Mouse (Mus musculus) retina, postnatal 1 day (tissue): Measurements from ENCODE around the gene 2700081O15Rik.
"Not testable (repeated sequence)": the region's sequence is repeated elsewhere in the genome, so short reads cannot be mapped to it uniquely, and the experiment has no call there.

Source experiments
- DNase-seq: peaks from one replicate; pipeline ENCODE4 v3.0.0-alpha.2; 2012

The 2700081O15Rik gene

GRCm38 (mm10) chr19:7416834-7417735 is at the start of gene 2700081O15Rik:
2700081O15Rik (plus strand) TSS chr19:7417625.
- peak; percentile 91 for DNase-seq

DNA sequence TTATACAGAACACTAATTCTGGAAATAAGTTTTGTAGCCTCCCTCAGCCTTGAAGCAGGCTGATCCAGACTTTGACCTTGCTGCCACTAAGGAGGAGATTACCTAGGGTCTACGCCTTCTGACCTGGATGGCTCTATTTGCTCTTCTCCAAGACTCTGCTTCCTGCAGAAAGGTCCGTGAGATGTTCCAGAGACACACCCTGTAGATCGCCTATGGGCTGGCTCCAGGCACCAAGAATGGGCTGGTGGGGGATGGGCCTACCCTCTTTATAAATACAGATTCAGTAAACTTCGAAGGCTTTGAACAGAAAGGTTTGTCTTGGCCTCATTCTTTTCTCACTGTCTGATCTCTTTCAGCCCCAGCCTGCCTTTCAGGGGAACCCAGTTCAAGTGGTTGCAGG is 48.0 kb upstream of the 2700081O15Rik start:
- not testable (repeated sequence) for DNase-seq

GRCm38 (mm10) chr19:7374491-7374890 is 42.9 kb upstream of the 2700081O15Rik start:
- DNase-seq = no peak

GRCm38 (mm10) chr19:7377639-7378038 is 39.8 kb upstream of the 2700081O15Rik start:
- DNase-seq = no peak

DNA sequence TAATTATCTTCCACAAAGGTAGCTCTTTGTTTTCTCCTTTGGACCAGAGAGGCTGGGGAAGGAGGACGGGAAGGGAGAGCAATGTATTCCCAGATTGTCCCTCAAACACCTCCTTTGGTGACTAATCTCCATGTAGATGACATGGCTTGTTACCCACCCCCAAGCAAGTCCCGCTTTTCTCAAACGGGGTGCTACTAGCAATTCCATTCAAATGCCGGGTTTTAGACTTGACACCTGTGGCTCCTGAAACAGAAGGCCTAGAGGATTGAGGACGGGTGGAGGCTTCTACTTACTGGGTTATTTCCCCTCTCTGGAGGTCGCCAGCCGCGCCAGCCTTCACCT is 35.5 kb upstream of the 2700081O15Rik start:
- DNase-seq = no peak

GRCm38 (mm10) chr19:7382248-7382902 is 35.0 kb upstream of the 2700081O15Rik start:
- peak; percentile 81 for DNase-seq

DNA sequence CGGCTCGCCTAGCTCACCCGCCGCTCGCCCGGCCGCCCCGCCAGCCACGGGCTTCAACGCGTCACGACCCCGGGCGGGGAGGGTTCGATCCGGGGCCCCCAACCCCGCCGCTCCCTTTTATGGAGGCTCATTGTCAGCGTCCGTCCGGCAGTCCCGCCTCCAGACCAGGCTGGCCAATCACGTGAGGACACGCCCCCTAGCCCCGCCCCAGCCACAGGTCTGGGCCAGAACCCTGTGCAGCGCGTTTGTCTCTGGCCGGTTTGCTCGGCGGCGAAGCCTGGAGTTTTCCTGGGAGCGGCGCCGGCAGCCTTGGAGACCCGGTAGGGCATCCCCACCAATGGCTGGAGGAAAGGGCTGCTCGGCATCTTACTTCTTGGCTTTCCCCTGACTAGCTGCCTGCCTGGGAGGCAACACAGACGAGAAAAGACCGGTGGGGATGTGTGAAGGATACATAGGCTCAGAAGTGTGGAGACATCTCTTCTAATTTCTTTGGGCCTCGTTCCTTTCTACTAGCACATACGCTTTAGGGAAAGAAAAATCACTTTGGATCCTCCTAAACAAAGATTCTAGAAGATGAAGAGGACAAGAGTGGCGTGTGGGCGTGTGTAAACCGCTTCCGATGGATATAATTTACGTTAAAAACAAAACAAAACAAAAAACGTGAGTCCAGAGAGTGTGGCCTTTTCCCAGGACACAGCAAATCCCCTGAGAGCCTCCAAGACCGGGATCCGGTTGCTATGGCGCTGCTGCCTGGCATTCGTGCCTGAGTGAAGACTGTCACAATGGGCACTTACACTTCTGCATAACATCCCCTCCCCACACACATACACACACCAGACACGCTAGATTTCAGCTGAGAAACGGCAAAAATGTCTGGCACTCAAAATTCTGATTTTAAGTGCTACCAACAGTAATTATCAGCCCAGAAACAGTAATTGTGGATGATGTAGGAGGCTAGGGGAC is 34.2 kb upstream of the 2700081O15Rik start, which contains the start of gene Spindoc:
TSS of gene Spindoc (minus strand) at position 92 of the 963 bp plus-strand sequence.
- peak; percentile 96 for DNase-seq

GRCm38 (mm10) chr19:7386042-7386441 is 31.4 kb upstream of the 2700081O15Rik start:
- no peak for DNase-seq

GRCm38 (mm10) chr19:7388488-7388887 is 28.9 kb upstream of the 2700081O15Rik start:
- no peak for DNase-seq

DNA sequence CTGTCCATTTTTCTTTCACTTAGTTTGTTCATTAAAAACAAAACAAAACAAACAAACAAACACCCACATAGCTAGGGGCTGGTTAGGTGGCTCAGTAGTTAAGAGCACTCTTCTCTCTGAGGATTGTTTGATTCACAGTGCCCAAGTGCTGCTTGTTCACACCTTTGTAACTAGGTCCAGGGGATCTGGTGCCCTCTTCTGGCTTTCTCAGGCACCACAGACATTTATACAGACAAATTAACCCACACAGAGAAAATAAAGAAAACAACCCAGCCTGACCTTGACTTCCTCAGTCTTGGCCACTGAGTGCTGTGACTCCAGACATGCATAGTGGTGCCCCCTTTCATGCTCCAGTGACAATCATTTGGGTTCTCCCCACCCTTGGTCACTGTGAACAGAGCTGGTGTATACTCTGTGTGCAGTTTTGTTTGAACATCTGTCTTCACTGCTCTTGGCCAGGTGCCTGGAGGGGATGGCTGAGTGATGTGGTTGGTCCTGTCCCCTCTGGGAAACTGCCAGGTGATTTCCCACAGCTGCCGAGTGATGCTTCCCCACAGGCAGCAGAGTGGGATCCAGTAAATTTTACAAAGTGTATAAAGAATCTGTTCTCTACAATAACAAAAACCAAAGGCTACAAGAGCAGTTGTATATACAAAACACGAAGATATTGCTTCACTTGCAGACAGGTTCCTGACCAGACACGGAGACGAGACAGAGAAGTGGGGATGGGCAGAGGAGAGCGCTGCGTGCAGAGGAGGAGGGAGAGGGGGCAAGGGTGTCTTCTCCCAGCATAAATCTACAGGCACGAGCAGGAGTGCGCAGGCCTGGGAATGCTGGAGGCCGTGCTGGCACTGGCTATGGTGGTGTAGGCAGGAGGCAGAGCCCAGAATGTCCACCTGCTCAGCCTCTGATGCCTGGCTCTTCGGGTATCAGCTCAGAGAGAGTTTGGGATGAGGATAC is 20.3 kb upstream of the 2700081O15Rik start:
- peak; percentile 40 for DNase-seq

GRCm38 (mm10) chr19:7398898-7399297 is 18.5 kb upstream of the 2700081O15Rik start:
- not testable (repeated sequence) for DNase-seq

GRCm38 (mm10) chr19:7400635-7401034 is 16.8 kb upstream of the 2700081O15Rik start:
- DNase-seq = peak; percentile 3

DNA sequence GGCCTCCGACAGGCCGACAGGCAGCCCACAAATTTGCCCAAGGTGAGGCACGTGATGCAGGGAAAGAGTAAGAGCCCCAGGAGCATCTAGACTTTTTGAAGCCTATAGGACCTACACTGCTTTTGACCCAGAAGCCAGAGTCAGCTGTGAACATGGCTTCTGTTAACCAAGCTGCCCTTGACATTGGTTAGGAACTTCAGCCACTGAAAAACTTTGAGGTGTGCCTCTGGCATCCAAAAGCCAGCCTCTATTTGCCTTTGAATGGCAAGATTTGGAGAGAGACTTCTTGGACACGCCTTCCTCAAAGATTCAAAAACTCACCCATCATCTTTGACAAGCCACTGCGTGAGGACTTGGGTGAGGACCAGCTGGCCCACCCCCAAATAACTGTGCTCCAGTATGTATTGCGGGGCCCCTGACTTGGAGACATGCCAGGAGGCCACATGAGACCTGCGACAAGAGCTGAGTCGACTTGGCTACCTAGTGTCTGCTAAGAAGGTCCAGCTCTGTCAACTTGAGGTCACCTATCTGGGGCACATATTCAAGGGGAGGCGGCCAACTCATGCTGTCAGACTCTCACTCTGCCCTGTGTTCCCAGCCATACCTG is 12.7 kb upstream of the 2700081O15Rik start:
- DNase-seq = peak; percentile 8

DNA sequence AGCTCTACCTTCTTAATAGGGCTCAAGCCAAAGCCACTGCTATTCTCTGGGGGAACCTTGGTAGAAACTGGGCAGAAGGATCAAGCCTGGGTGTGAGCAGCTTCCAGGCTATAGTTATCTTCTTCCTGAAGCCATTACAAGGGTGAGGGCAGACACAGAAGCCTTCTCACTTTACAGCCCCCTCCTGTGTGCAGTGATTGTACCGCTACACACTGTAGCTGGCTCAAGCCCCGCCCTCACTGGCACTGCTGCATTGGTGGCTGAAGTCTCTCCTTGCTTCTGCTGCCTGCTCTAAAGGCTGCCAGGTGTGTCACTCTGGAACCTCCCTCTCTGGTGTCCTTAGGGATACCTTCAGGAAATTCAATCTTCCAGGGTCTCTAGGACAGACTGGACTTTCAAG is 5.1 kb upstream of the 2700081O15Rik start:
- DNase-seq = no peak

DNA sequence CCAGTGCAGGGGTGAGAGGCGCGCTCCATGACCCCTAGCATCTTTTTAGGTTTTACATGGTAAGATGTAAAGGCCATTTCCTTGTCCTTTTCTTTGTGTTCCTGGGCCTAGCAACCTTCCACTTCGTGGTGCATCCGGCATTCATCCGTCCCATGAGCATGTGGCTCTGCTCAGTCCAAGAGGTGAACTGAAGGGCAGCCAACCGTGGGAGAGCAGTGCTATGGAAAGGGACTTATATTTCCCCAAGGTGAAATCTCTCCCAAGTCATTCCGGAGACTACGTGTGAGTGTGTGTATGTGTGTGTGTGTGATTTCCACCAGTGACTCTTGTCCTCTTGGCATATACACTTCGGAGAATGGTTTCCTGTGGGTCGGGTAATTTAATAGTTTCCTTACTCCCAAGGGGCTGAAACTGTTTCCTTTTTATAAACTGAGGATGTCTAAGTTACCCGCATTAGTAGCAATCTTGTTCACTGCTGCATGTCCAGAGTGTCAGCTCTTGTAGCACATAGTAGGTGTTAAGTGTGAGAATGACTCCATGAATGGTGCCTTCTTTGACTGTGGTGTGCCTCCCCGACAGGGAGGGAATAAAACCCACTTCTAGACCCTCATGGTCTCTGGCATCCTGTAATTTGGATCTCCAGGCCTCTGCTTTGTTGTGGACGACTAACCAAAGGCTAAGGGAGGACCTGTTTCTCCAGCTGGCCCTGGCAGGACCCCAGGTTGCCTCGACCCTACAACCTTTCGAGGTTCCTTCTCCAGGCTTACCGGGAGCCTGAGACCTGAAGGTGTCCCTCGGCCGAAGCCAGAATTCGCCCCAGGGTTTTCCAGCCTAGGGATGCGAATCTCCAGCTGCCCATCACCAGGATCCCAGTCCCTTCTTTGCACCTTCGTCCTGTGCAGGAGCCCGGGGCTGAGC is 1.2 kb upstream of the 2700081O15Rik start:
- peak; percentile 5 for DNase-seq

DNA sequence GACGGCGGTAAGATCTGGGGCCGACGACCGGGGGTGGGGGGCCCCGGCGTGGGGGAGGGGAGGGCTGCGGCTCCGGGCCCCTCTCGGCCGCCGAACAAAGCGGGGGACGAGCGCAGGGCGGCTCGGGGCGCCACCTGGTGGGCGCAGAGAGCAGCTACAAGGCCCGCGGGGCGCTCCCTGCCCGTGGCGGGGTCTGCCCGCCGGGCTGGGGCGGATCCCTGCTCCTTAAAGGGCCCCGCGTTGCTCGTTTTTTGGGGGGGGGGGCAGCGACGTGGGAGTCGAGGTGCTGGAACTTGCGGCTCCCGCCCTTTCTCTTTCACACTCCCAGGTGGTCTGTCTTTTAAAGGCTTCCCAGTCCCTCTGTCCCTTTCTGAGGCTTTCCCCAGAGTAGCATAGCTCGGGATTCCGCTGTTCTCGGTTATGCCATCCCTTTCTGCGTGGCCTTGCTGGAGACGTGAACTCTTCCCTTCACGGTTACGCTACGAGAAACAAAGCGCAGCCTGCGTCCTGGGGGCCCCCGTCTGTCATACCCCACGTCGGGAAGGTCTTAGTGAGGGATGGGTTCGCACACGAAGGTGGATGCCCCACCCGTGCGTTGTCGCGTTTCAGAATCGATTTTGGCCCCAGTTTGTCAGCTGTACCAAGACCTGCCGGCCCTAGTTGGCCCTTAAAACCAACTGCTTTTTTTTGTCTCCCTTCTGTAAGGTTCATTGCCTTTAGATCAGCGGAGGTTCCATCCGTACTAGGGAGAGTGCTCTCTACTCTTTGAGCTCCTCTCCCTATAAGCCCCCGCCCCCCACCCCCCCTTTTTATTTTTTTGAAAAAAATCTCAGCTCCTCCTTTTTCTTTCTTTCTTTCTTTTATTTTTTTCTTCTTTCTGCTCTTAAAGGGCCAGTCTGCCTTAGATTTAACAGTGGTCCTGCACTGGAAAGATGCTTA is 755 bp downstream of the 2700081O15Rik start:
- peak; percentile 87 for DNase-seq

- peak; percentile 3 for DNase-seq
Observed at GRCm38 (mm10) chr19:7419134-7419533, 1.7 kb downstream of the 2700081O15Rik start.

GRCm38 (mm10) chr19:7420108-7420507 is 2.7 kb downstream of the 2700081O15Rik start:
- DNase-seq = peak; percentile 7
